Comparison of ENCODE assay signal across 8 mouse cellular contexts in the genomic region with DNA sequence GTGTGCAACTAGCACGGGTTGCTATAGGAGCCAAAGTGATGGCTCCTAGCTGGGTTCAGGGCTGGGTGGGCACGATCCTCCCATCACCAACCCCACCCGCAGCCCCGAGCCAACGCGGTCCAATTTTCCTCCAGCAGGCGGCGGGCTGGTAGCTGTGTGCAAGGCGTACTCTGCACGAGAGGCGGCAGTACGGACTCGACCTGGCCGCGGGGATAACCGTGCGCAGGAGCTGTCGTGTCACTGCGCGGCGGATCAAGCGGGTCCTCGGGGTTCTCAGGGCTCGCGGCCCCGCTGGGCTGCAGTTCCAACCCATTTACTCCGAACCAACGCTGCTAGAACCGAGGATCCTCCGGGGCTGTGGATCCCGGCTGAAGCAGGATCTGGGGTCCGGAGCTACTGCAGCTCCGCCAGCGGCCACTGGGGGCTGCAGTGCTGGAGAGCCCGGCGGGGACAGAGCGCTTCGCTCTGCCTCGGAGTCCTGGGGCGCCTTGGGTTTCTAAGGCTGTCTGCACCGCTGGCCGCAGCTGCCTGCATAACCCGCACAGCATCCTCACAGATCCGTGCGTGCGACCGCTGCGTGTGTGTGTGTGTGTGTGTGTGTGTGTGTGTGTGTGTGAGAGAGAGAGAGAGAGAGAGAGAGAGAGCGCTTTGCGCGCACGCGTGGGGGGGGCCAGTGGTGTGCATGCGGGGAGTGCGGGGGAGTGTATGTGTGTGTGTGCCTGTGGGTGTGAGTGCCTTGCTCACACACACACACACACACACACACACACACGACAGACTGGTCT. TPM values are rescaled to one million over a fixed set of nuclear protein-coding genes. Genes with fewer than 3 reads are reported as not detected.
DNase-seq lines count a peak whose midpoint lies in the region; ATAC-seq and TF ChIP-seq lines count a peak whose summit lies in the region.

A gene (plus strand): TSS at position 759 of the 785 bp plus-strand sequence.

- under 1% methylated on average over 56 of the region's 56 CpGs for WGBS in hindbrain, embryonic 10.5 days
- under 1% methylated on average over 56 of the region's 56 CpGs for WGBS in lung, embryonic 14.5 days

- peaks cover 1% of the 10 kb centered on the region for H3K4me1 ChIP-seq in ES-Bruce4 (ENCODE audit: control insufficient read depth, insufficient read depth, low read length)
- peaks cover 28% of the 10 kb centered on the region for H3K4me1 ChIP-seq in hindbrain, embryonic 10.5 days (replicated peaks)
- no peaks in the 10 kb centered on the region for H3K4me1 ChIP-seq in lung, embryonic 14.5 days (ENCODE audit: insufficient read depth)

- no peaks in the 10 kb centered on the region for H3K9me3 ChIP-seq in ES-Bruce4 (replicated peaks; ENCODE audit: control insufficient read depth, insufficient read depth, low read length, poor library complexity, severe bottlenecking)
- H3K9me3 ChIP-seq in hindbrain, embryonic 10.5 days = no peaks in the 10 kb centered on the region
- H3K9me3 ChIP-seq in lung, embryonic 14.5 days (ENCODE audit: low read depth, low read length) = no peaks in the 10 kb centered on the region

- peak within 1 kb of the TSS; percentile 57 for H3K9ac ChIP-seq in ES-Bruce4 (ENCODE audit: low read depth, poor library complexity, severe bottlenecking)
- peak within 1 kb of the TSS; percentile 58 for H3K9ac ChIP-seq in lung, embryonic 14.5 days

- peak within 1 kb of the TSS; percentile 78 for H3K4me3 ChIP-seq in ES-Bruce4 (ENCODE audit: low read depth, low read length)
- H3K4me3 ChIP-seq in hindbrain, embryonic 10.5 days = peak within 1 kb of the TSS; percentile 64
- H3K4me3 ChIP-seq in lung, embryonic 14.5 days (ENCODE audit: low read depth, low read length) = peak within 1 kb of the TSS; percentile 46

- H3K27me3 ChIP-seq in ES-Bruce4 (ENCODE audit: control insufficient read depth, insufficient read depth, low read length, poor library complexity, severe bottlenecking) = 0 out of 2 replicates have a peak, but pooled peaks cover 3% of the 10 kb centered on the region
- H3K27me3 ChIP-seq in hindbrain, embryonic 10.5 days (ENCODE audit: insufficient read depth, poor library complexity, severe bottlenecking) = peaks cover 46% of the 10 kb centered on the region
- H3K27me3 ChIP-seq in lung, embryonic 14.5 days (ENCODE audit: insufficient read depth, low read length) = peaks cover 12% of the 10 kb centered on the region; the same call in 1 of the 2 replicates

- no peak for TF ChIP-seq POLR2A in ES-Bruce4 (IDR thresholded peaks at IDR 0.05; ENCODE audit: insufficient read depth, low read length)

- no peaks in the 10 kb centered on the region for H3K36me3 ChIP-seq in ES-Bruce4 (ENCODE audit: control insufficient read depth, insufficient read depth, low read length, poor library complexity, severe bottlenecking)
- no peaks in the 10 kb centered on the region for H3K36me3 ChIP-seq in hindbrain, embryonic 10.5 days
- H3K36me3 ChIP-seq in lung, embryonic 14.5 days (ENCODE audit: insufficient read depth) = no peaks in the 10 kb centered on the region

- DNase-seq in cerebellum, adult 9-10 months = peak; percentile 69
- peak; percentile 80 to 89 for DNase-seq in frontal cortex, postnatal 10 days (ENCODE audit: low spot score in 2 of 2)
- DNase-seq in hindbrain, embryonic 10.5 days (ENCODE audit: low spot score) = peak; percentile 90
- DNase-seq in layer of hippocampus, adult 9-11 months = peak; percentile 83
- peak; percentile 93 for DNase-seq in lung, embryonic 14.5 days
- DNase-seq in ovary, postnatal 10 days (ENCODE audit: low spot score) = peak; percentile 76
- DNase-seq in thymus, postnatal 0 days (ENCODE audit: low spot score) = peak; percentile 53

- H3K27ac ChIP-seq in ES-Bruce4 (ENCODE audit: insufficient read depth, low read length) = no peak within 1 kb of the TSS
- H3K27ac ChIP-seq in hindbrain, embryonic 10.5 days = peak within 1 kb of the TSS; percentile 89
- H3K27ac ChIP-seq in lung, embryonic 14.5 days (ENCODE audit: low read depth) = no peak within 1 kb of the TSS

- H3K4me2 ChIP-seq in lung, embryonic 14.5 days = peak within 1 kb of the TSS; percentile 78

- TF ChIP-seq EP300 in ES-Bruce4 (IDR thresholded peaks at IDR 0.05; ENCODE audit: insufficient read depth, low read depth, low read length) = no peak

- ATAC-seq in lung, embryonic 14.5 days (ENCODE audit: insufficient read depth) = peak; percentile 92

- TF ChIP-seq CTCF in ES-Bruce4 (IDR thresholded peaks at IDR 0.05; ENCODE audit: low read depth, low read length) = peak; percentile 81
- TF ChIP-seq CTCF in lung, embryonic 14.5 days (IDR thresholded peaks at IDR 0.05; ENCODE audit: low read depth) = peak; percentile 96

RNA-seq across cellular contexts. Expression of the gene that starts here (rescaled TPM):
- polyA plus RNA-seq in ES-Bruce4 (2011; ENCODE audit: insufficient read depth, insufficient read length, low read depth, missing spikeins) = not detected in 2 replicates
- 0.37 and 0.54 TPM in 2 replicates for polyA plus RNA-seq in hindbrain, embryonic 10.5 days (2016; fragmentation: Nextera tagmentation; extraction: Ambion mirVana)
- 0.39 and 0.42 TPM in 2 replicates for polyA plus RNA-seq in lung, embryonic 14.5 days (2014; fragmentation: Nextera tagmentation; extraction: Ambion mirVana)
- polyA plus RNA-seq in thymus, postnatal 0 days (2015; fragmentation: Nextera tagmentation; extraction: Ambion mirVana) = 0.09 and 0.13 TPM in 2 replicates

Comparison
In these comparisons a context has a peak if more than half of its experiments do, and no peak if none do; other contexts are left out.
1. Peak in DNase-seq, H3K4me3 ChIP-seq and H3K27ac ChIP-seq in hindbrain, embryonic 10.5 days; RNA of the gene not detected or under 1 TPM.
2. Peak in DNase-seq, ATAC-seq, H3K4me3 ChIP-seq, H3K9ac ChIP-seq and H3K4me2 ChIP-seq in lung, embryonic 14.5 days; RNA of the gene not detected or under 1 TPM.
3. Peak in DNase-seq in thymus, postnatal 0 days; RNA of the gene not detected or under 1 TPM.